Mouse (Mus musculus): ENCODE results near the gene Lpcat2. TPM values are rescaled to one million over a fixed set of nuclear protein-coding genes. Genes with fewer than 3 reads are reported as not detected.

The Lpcat2 gene
- polyA plus RNA-seq, 1 experiment from 2014 or later, result 6.8 TPM

- no peak overlapping the region for H3K4me2 ChIP-seq (ENCODE audit: low read length)
- no peak overlapping the region for H3K4me3 ChIP-seq (replicated peaks; ENCODE audit: low read depth, low read length)
- no peak overlapping the region for H3K9ac ChIP-seq (replicated peaks; ENCODE audit: low read length)
- ATAC-seq (ENCODE audit: low FRiP score, low TSS enrichment), result no peak
- H3K27me3 ChIP-seq (ENCODE audit: control insufficient read depth, insufficient read depth, low read length), result no peaks in the 10 kb centered on the region
- WGBS, result 45% methylated on average over 9 of the region's 9 CpGs
- H3K36me3 ChIP-seq (ENCODE audit: control insufficient read depth, insufficient read depth, low read length), result no peaks in the 10 kb centered on the region
- DNase-seq, result peak; percentile 36
- no peak overlapping the region; the same call in 1 of the 2 replicates for H3K27ac ChIP-seq (replicated peaks; ENCODE audit: low read depth, low read length)
- no peaks in the 10 kb centered on the region for H3K9me3 ChIP-seq (ENCODE audit: control insufficient read depth, low read length)
- peaks cover 12% of the 10 kb centered on the region for H3K4me1 ChIP-seq (ENCODE audit: control insufficient read depth, insufficient read depth, low read length)
These were observed 7.8 kb upstream of the Lpcat2 start for GRCm38 (mm10) chr8:92847299-92847698.

GRCm38 (mm10) chr8:92849261-92849660, 5.9 kb upstream of the Lpcat2 start:
- Histone ChIP-seq H3K4me3 (replicated peaks; ENCODE audit: low read depth, low read length) (no peak overlapping the region), H3K9me3 (ENCODE audit: control insufficient read depth, low read length) (no peaks in the 10 kb centered on the region), H3K27ac (replicated peaks; ENCODE audit: low read depth, low read length) (no peak overlapping the region), H3K36me3 (ENCODE audit: control insufficient read depth, insufficient read depth, low read length) (no peaks in the 10 kb centered on the region), H3K9ac (replicated peaks; ENCODE audit: low read length) (no peak overlapping the region), H3K27me3 (ENCODE audit: control insufficient read depth, insufficient read depth, low read length) (no peaks in the 10 kb centered on the region), H3K4me1 (ENCODE audit: control insufficient read depth, insufficient read depth, low read length) (peaks cover 12% of the 10 kb centered on the region), H3K4me2 (ENCODE audit: low read length) (no peak overlapping the region)
- WGBS, result 55% methylated on average over 6 of the region's 6 CpGs
- ATAC-seq (ENCODE audit: low FRiP score, low TSS enrichment) (no peak), DNase-seq (no peak)

GRCm38 (mm10) chr8:92850239-92850638, 4.9 kb upstream of the Lpcat2 start:
- peak; percentile 24; the same call in 1 of the 2 replicates for ATAC-seq (ENCODE audit: low FRiP score, low TSS enrichment)
- 0 out of 2 replicates have a peak overlapping the region, but pooled peaks have one; percentile 3 for H3K27ac ChIP-seq (replicated peaks; ENCODE audit: low read depth, low read length)
- no peak overlapping the region for H3K4me3 ChIP-seq (replicated peaks; ENCODE audit: low read depth, low read length)
- H3K9ac ChIP-seq (replicated peaks; ENCODE audit: low read length), result no peak overlapping the region
- H3K4me2 ChIP-seq (ENCODE audit: low read length), result no peak overlapping the region
- H3K27me3 ChIP-seq (ENCODE audit: control insufficient read depth, insufficient read depth, low read length), result no peaks in the 10 kb centered on the region
- peaks cover 12% of the 10 kb centered on the region for H3K4me1 ChIP-seq (ENCODE audit: control insufficient read depth, insufficient read depth, low read length)
- H3K36me3 ChIP-seq (ENCODE audit: control insufficient read depth, insufficient read depth, low read length), result no peaks in the 10 kb centered on the region
- no peaks in the 10 kb centered on the region for H3K9me3 ChIP-seq (ENCODE audit: control insufficient read depth, low read length)
- DNase-seq, result peak; percentile 55
- 64% methylated on average over 4 of the region's 4 CpGs for WGBS

GRCm38 (mm10) chr8:92851381-92851780, 3.8 kb upstream of the Lpcat2 start:
- ATAC-seq (ENCODE audit: low FRiP score, low TSS enrichment), result no peak
- H3K27ac ChIP-seq (replicated peaks; ENCODE audit: low read depth, low read length), result no peak overlapping the region
- DNase-seq, result no peak
- H3K9ac ChIP-seq (replicated peaks; ENCODE audit: low read length), result no peak overlapping the region
- no peaks in the 10 kb centered on the region for H3K27me3 ChIP-seq (ENCODE audit: control insufficient read depth, insufficient read depth, low read length)
- no peak overlapping the region for H3K4me2 ChIP-seq (ENCODE audit: low read length)
- WGBS, result 98% methylated on average over 3 of the region's 3 CpGs
- peaks cover 12% of the 10 kb centered on the region for H3K4me1 ChIP-seq (ENCODE audit: control insufficient read depth, insufficient read depth, low read length)
- H3K36me3 ChIP-seq (ENCODE audit: control insufficient read depth, insufficient read depth, low read length), result no peaks in the 10 kb centered on the region
- H3K9me3 ChIP-seq (ENCODE audit: control insufficient read depth, low read length), result no peaks in the 10 kb centered on the region
- H3K4me3 ChIP-seq (replicated peaks; ENCODE audit: low read depth, low read length), result no peak overlapping the region

GRCm38 (mm10) chr8:92853188-92853983, 1.8 kb upstream of the Lpcat2 start:
- no peaks in the 10 kb centered on the region for H3K9me3 ChIP-seq (ENCODE audit: control insufficient read depth, low read length)
- H3K4me2 ChIP-seq (ENCODE audit: low read length), result no peak overlapping the region
- no peaks in the 10 kb centered on the region for H3K27me3 ChIP-seq (ENCODE audit: control insufficient read depth, insufficient read depth, low read length)
- no peak overlapping the region for H3K9ac ChIP-seq (replicated peaks; ENCODE audit: low read length)
- ATAC-seq (ENCODE audit: low FRiP score, low TSS enrichment) (no peak), DNase-seq (no peak)
- WGBS, result 69% methylated on average over 18 of the region's 18 CpGs
- H3K4me3 ChIP-seq (replicated peaks; ENCODE audit: low read depth, low read length), result no peak overlapping the region
- H3K4me1 ChIP-seq (ENCODE audit: control insufficient read depth, insufficient read depth, low read length), result peaks cover 4% of the 10 kb centered on the region; the same call in 1 of the 2 replicates
- no peak overlapping the region for H3K27ac ChIP-seq (replicated peaks; ENCODE audit: low read depth, low read length)
- H3K36me3 ChIP-seq (ENCODE audit: control insufficient read depth, insufficient read depth, low read length), result no peaks in the 10 kb centered on the region

GRCm38 (mm10) chr8:92854673-92855072, 466 bp upstream of the Lpcat2 start:
- Histone ChIP-seq H3K4me2 (ENCODE audit: low read length) (peak overlapping the region; percentile 74), H3K36me3 (ENCODE audit: control insufficient read depth, insufficient read depth, low read length) (no peaks in the 10 kb centered on the region), H3K27me3 (ENCODE audit: control insufficient read depth, insufficient read depth, low read length) (no peaks in the 10 kb centered on the region), H3K4me1 (ENCODE audit: control insufficient read depth, insufficient read depth, low read length) (peaks cover 4% of the 10 kb centered on the region; the same call in 1 of the 2 replicates), H3K9ac (replicated peaks; ENCODE audit: low read length) (no peak overlapping the region), H3K4me3 (replicated peaks; ENCODE audit: low read depth, low read length) (peak overlapping the region; percentile 57; the same call in 1 of the 2 replicates), H3K9me3 (ENCODE audit: control insufficient read depth, low read length) (no peaks in the 10 kb centered on the region), H3K27ac (replicated peaks; ENCODE audit: low read depth, low read length) (no peak overlapping the region)
- 91% methylated on average over 3 of the region's 3 CpGs for WGBS
- ATAC-seq (ENCODE audit: low FRiP score, low TSS enrichment), result no peak
- DNase-seq, result no peak

GRCm38 (mm10) chr8:92856273-92856986, 1.3 kb downstream of the Lpcat2 start:
- Histone ChIP-seq H3K4me1 (ENCODE audit: control insufficient read depth, insufficient read depth, low read length) (no peaks in the 10 kb centered on the region), H3K4me3 (replicated peaks; ENCODE audit: low read depth, low read length) (peak overlapping the region; percentile 57), H3K4me2 (ENCODE audit: low read length) (peak overlapping the region; percentile 74; the same call in 1 of the 2 replicates), H3K27me3 (ENCODE audit: control insufficient read depth, insufficient read depth, low read length) (no peaks in the 10 kb centered on the region), H3K9ac (replicated peaks; ENCODE audit: low read length) (no peak overlapping the region), H3K36me3 (ENCODE audit: control insufficient read depth, insufficient read depth, low read length) (no peaks in the 10 kb centered on the region), H3K9me3 (ENCODE audit: control insufficient read depth, low read length) (no peaks in the 10 kb centered on the region), H3K27ac (replicated peaks; ENCODE audit: low read depth, low read length) (no peak overlapping the region)
- WGBS, result 92% methylated on average over 7 of the region's 7 CpGs
- DNase-seq, result no peak
- ATAC-seq (ENCODE audit: low FRiP score, low TSS enrichment), result no peak

GRCm38 (mm10) chr8:92858475-92859182, 3.5 kb downstream of the Lpcat2 start:
- Histone ChIP-seq H3K9ac (replicated peaks; ENCODE audit: low read length) (no peak overlapping the region), H3K4me2 (ENCODE audit: low read length) (no peak overlapping the region), H3K36me3 (ENCODE audit: control insufficient read depth, insufficient read depth, low read length) (no peaks in the 10 kb centered on the region), H3K27ac (replicated peaks; ENCODE audit: low read depth, low read length) (no peak overlapping the region), H3K9me3 (ENCODE audit: control insufficient read depth, low read length) (no peaks in the 10 kb centered on the region), H3K27me3 (ENCODE audit: control insufficient read depth, insufficient read depth, low read length) (no peaks in the 10 kb centered on the region), H3K4me3 (replicated peaks; ENCODE audit: low read depth, low read length) (no peak overlapping the region), H3K4me1 (ENCODE audit: control insufficient read depth, insufficient read depth, low read length) (no peaks in the 10 kb centered on the region)
- no peak for ATAC-seq (ENCODE audit: low FRiP score, low TSS enrichment)
- DNase-seq, result no peak
- WGBS, result 88% methylated on average over 14 of the region's 14 CpGs
